Mouse (Mus musculus) kidney, postnatal 36 days (tissue): ENCODE data around the gene Lrrc4.
A peak's percentile ranks its signal among the peaks of the same experiment; 100 is the strongest.

Experiments used
- DNase-seq, 2 experiments: peaks; one replicate each; pipeline ENCODE4 v3.0.0; 2021 to 2022; ENCODE audit warnings: mixed read lengths in 2 of 2

Lrrc4 gene

DNA sequence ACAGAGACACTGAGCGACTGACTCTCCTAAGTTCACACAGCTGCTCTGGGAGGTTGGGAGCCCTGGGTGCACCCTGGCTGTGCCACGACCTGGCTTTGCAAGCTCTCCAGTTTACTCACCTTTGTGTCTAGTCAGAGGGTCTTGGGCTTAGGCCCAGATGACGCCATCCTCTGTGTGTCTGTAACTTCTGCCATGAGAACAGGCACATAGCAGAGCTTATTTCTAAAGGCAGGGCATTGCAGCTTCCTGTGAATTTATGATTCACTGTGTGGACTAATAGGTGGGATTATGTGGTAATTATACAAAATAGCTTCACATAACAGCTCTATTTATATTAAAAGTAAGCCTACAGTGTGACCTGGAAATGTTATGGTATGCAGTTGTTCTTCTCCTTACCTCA is 168.5 kb downstream of the Lrrc4 start:
- DNase-seq: no peak

DNA sequence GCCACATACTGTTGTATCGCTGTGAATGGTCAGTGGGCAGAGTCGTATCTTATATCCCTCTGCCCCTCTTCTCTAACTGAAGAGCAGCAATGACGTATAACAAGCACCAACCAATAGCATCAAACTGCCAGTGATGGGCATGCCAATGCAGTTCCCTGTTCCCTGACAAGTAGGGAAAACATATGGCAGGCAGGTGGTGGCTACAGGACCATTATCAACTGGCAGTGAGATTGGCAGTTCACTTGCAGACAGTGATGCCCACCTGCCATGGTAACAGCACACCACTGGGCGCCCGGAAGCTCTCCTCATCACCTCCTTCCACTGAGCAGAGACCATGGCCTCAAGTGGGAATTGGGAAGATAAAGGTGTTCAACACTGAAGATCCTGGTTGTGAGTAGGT is 175.0 kb downstream of the Lrrc4 start:
- DNase-seq: no peak

DNA sequence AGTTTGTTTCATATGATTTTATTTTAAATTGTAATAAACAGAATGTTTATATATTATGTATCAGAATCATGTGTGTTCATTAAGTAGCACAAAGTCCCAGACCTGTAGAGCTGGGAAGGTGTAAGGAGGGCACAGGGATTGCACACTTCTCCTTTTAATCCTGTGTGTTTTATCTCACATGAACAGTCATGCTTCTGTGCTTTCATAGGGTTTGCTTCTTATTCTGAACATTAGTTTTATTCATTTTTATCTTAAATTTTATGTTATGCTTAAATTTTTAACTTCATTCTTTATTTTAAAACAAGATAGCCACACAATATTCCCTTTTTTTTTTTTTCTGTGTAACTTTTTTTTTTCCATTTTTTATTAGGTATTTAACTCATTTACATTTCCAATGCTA is 186.3 kb downstream of the Lrrc4 start:
- no peak for DNase-seq

DNA sequence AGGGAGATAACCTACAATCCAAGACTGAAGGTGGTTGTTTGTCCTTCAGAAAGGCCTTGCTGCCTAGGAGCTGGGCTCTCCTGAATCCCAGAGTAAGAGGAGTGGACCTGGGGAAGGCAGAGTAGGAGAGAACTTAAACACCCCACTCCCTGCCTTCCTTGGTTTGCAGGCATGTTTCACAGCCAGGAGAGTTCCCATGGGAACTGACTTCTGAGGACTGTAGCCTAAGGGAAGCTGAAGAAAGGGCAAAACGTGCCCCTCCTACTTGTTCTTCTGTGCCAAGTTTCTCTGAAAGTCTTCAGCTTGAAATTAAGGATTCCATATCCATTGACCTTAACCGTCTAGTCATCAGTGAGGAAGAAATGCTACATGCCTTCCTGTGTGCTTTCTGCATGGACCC is 188.6 kb downstream of the Lrrc4 start:
- DNase-seq: no peak

DNA sequence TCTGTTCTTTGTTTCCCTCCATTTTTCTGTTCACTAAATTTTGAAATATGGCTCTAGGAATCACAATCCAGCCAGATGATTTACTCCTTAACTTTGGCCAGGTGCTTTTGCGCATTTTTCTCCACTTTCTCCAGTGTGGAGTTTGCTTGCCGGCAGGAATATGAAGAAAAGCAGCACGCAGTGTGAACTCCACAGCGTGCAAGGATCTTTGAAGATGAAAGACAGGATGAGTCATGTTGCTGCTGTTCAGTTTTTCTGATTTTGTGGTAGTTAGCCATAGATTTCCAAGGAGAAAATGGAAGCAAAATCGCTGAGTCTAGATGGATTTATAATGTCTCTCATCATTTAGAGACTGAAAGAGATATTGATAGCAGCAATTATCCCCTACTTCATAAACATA is 191.5 kb downstream of the Lrrc4 start:
- DNase-seq: no peak

DNA sequence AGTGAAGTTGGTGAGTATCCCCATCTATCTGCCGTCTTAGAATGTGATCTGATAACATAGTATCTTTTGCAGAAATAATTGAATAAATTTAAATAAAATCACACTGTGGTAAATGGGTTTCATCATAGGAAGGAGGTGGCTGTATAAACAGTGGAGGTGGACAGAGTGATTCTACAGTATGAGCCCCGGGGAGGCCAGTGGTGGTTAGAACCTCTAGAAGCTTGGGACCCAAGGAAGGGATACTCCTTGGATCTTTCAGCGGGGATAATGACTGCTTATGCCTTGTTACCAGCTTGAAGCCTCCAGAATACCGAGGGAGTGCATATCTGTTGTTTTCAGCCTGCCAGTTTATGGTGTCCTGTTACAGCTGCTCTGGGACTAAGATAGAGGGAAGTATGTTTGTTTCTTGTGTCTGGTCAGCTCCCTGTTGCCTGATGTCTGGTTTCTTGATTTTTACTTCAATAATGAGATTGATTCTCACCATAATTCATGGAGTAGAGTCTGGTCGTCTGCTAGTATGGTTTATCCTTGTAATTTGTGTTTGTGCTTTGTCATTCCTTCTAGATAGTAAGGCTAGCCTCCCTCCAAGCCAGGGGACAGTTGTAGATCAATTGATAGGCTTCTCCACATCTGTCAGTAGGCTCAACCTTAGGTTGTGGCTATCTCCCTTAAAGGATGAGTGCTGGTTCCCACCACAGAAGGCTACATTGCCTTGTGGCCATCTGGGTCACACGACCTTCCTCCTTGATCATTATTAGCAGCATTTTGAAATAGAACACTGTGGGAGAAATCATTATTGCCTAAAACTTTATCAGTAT is 195.8 kb downstream of the Lrrc4 start:
- DNase-seq: no peak

DNA sequence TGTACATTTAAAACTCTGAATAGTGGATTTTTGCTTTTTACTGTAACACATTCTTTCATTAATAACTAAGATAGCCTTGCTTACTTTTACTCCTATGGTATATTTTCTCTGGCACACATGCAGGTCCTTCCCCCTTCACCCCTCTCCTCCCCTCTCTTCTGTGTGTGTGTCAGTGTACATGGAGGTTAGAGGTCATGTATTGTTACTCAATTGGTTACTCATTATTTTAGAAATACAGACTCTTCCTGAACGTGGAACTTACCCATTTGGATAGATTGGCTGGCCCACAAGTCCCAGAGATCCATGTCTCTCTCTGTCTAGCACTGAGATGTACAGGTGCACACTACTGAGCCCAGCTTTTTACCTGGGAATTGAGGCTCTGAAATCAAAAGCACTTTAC is 196.5 kb downstream of the Lrrc4 start:
- no peak for DNase-seq

DNA sequence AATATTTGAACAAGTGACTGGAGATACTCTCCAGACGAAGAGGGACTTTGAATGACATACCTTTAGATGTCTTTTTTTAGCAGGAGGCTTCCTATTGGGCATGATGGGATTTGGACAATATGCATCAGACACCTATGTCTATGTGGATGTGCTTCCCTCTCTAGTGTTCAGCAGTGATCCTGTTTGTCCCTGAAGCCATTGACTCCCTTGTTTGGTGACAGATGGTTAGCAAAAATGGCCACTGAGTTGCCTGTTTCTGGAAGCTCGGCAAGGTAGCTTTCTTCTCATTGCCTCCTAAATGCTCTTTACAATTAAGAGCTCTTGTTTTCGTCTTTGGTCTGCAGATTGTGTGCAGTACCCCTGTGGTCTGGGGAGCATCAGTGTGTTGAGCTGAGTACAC is 197.9 kb downstream of the Lrrc4 start:
- DNase-seq: no peak

DNA sequence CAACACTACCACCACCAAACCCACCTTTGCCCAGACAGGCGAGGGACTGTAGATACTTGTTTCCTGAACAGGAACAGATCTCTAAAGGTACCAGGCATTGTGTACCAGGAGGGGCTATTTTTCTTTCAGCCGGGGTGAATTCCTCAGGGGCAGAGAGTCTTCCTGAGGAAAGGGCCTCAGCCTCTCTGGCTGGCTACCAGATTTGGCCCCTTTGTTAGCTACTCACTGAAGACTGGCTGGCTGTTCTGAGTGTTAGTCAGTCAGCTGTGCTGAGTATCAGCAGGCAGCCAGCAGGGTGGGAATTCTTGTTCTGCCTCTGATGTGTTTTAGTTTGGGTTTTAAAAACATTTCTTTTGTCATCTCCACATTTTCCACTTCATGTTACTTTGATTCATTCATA is 198.4 kb downstream of the Lrrc4 start:
- no peak for DNase-seq

DNA sequence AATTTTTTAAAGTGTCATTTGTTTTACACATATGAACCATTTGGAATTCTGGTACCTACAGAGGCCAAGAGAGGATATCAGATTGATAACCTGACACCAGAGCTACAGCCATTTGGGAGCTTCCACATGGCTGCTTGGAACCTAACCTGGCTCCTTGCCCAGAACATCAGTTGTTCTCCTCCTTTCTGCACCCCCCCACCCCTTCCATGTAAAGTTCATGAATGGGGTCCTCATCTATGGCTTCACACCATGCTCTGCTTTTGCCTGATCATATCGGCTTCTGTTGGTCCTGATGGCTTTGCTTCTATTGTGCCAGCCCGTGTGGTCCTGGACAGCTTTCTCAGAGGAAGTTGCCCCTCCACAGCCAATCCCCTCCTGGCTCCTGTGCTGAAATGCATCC is 200.6 kb downstream of the Lrrc4 start:
- DNase-seq: no peak

DNA sequence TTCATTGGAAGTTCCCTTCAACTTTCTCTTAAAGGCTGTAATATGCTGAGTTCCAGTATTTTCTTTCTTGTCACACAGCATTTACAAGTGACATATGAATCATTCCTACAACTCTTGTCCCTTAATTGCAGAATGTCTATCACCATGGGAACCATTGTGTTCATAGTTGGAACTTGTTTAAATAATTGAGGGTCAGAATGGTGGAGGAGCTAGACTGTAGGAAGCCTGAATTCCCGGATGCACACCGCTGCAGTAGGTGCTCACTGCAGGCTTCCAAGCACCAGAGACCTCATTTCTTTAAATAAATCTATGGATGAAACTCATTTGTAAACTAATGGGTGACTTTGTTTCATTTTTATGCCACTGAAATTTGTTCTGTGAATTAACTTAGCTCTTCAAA is 201.7 kb downstream of the Lrrc4 start:
- DNase-seq: no peak

DNA sequence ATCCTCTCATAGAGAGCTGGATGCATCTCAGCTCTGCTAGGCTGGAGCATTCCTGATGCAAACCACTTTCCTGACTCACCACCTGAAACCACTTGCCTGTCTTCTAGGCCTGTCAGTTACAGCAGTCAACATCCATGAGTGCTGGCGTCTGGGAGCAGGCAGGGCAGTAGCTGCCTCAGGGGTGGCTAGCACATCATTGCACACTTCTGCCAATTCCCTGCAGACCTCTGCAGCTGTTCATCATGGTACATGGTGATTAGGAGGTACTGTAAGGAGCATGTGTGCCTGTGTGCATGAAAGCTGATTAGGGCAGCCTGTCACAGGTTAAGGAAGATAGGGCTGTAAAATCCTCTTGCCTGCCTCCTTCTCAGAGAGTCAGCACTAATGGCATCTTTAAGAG is 203.1 kb downstream of the Lrrc4 start:
- DNase-seq: no peak

DNA sequence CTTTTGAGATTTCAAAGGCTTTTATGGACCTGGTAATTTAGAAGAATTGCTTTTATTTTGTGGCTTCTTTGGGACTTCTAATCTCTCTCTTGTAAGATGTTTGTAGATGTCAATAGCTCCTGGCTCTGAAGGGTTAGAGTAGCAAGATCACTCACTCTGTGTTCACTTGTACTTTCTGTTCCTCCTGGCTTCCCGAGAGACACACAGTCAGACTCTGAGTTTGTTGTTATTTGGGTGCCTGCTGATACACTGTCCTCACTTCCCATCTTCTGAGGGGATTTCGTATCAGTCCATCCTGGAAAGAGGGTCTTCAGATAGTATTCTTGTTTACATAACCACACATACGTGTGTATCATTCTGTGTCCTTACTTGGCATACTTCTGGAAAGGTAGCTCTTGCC is 208.6 kb downstream of the Lrrc4 start:
- DNase-seq: no peak

DNA sequence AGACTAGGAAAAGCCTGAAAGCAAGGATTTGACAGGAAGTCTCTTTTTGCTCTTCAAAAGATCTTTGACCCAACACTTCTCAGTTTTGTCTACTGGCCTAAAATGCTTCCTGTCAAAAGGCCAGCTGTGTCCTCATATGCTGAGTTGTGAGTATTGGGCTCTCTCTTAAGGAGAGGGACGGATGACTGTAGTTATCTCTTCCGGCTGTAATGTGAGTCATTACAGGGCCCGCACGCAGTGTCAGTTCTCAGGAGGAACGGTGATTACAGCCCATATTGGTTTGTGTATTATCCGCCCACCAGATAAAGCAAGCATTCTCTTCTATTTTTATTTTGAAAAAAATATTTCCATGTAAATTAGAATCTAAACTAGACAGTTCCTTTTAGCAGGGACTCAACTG is 209.0 kb downstream of the Lrrc4 start:
- DNase-seq: peak; percentile 22 to 34

DNA sequence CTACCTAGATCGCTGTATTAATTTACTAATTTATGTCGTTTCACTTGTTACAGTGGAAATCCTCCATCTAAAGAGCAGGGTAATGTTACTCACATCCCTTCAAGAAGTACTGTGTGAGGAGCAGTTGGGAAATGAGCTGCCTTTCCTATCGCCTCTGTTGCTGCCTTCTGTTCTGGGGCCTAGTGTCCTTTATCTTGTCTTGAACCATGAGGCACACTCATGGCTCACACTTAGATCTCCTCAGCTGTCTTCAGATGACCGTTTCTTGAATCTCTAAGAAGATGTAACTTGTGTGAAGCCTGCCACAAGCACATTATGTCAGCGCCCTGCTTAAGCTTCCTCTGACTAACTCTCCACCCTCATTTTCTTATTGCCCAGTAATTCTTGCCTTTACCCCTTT is 209.6 kb downstream of the Lrrc4 start:
- DNase-seq: no peak

DNA sequence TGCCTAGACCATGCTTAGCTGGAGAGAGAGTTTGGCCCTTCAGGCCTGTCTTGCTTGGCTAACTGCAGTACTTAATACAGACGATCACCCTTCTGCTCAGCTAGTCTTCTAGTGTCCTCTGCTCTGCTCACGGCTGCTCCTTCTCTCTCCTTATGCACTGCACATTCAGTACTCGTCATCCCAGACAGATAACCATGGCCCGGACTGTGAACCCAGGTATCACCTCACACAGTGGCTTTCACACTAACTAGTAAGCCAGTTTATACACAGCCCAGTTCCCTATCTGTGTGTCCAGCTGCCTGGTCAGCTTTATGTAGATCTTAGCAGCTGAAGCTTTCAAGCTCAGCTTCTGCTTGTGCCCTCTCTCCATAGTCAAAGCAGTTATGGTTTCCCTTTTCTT is 210.1 kb downstream of the Lrrc4 start:
- no peak for DNase-seq

DNA sequence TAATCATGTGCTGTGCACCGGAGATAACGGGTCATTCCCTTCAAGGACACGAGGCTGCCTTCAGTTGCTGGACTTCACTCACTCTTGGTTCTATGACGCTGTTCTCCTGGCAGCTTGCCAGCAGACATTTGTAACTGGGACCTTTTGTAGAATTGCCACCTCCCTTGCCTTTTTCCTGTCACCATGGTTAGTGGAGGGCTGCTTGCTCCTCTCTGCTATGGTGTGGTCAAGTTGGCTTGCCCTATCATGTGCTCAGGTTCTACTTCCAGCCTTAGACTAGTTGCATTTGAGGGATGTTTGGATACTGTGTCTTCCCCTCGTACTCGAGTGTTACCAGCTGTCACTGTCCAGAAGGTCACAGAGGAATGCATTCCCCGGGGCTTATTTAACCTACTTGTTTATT is 212.8 kb downstream of the Lrrc4 start:
- peak; percentile 66 to 76 for DNase-seq

DNA sequence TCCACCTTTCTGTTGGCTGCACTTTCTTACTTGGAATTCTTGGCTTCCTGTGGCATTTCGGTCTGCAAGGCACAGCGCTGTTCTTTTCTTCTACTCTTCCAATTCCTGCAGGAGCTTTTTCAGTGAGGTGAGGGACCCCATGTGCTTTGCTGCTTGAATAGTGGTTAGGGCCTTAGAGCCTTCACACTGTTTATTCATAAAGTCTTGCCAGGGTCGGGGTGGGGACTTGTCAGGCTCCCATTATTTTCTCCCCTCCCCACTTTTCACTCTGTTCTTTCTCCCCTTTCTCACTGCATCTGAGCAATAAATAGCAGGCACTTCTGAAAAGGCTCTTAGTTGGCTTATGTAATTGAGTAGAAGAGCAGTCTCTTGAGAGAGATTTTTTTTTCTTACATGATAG is 213.2 kb downstream of the Lrrc4 start:
- DNase-seq: no peak

DNA sequence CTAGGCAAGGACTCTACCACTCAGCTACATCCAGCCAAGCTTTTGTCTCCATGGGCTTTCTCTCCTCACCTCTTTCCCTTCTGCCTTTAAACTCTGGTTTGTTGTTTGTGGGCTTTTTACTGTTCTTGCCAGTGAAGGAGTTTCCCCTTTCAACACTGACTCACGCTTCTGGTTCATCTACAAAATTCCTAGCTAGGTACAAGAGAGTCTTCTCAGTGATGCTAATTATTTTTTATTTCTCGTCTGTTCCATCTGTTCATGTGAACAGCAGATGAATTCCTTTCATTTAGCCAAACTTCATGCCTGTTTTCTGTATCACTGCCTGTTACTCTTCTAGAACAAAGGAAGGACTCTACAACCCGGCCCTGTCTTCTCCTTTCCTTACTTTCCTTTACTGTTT is 215.6 kb downstream of the Lrrc4 start:
- no peak for DNase-seq

DNA sequence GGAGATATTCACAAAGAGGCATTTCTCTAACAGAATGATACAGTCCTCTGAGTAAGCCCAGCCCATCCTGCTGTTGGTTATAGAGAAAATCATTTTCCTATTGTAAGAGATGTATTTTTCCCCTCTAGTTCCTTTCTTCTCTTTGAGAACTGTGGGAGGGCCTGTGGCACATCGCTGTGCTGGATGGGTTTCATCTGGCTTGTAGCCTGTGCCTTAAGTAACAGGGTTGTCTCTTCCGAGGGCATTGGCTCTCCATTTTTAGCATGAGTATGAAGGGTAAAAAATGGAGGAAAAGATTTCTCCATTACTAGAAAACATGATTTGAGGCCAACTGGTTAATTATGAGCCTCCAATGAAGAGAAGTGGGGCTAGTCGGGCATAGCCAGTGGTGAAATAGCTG is 216.1 kb downstream of the Lrrc4 start:
- no peak for DNase-seq

DNA sequence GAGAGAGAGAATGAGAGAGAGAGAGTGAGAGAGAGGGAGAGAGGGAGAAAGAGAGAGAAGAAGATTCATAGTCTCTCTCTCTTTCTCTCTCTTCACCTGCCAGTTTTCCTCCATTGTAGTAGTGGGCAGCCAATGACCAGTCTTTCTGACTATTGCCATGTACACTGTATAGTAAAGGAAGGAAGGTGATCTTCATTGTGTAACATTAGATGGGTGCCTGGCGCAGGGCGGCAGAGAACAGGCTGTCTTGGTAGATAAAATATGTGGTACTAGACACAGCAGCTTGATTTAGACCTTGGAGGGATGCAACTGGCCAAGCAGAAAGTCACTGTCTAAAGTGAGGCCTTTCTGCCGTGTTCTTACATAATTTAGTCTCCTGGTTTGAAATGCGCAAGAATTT is 216.7 kb downstream of the Lrrc4 start:
- no peak for DNase-seq

DNA sequence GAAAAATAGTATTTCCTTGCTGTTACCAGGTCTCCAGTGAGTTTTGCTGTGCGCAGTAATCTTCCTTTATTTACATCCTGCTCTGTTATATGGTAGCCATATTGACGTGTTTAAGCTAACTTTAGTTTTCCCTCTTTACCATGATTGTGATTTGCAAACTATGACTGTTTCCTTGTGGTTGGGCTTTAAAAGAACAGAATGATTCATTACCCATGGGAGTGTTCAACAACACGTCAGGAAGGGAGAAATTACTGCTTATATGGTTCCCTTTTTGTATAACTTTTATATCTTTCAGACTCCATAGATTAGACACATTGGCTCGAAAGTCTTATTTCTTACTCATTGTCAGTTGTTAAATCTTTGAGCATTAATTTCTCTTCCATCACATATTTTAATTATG is 218.1 kb downstream of the Lrrc4 start:
- DNase-seq: no peak
